Mouse (Mus musculus): ENCODE measurements around the gene Slc25a14. TPM values are rescaled to one million over a fixed set of nuclear protein-coding genes. Genes with fewer than 3 reads are reported as not detected.

Gene Slc25a14
- total RNA-seq, 2 experiments from 2014 or later = 57.2 to 57.3 TPM

- H3K4me3 ChIP-seq = no peak overlapping the region
- DNase-seq (ENCODE audit: low spot score in 2 of 2) = no peak
- TF ChIP-seq CTCF (conservative IDR thresholded peaks at IDR 0.05) = no peak
- no peak overlapping the region for H3K27ac ChIP-seq
Measured at GRCm38 (mm10) chrX:48671714-48672113, 48.5 kb downstream of the Slc25a14 start.

- no peak within 1 kb of the TSS for H3K27ac ChIP-seq
- no peak for DNase-seq (ENCODE audit: low spot score in 2 of 2)
- no peak within 1 kb of the TSS for H3K4me3 ChIP-seq
- no peak for TF ChIP-seq CTCF (conservative IDR thresholded peaks at IDR 0.05)
Measured at GRCm38 (mm10) chrX:48674171-48674570, 51.0 kb downstream of the Slc25a14 start, which contains the start of gene Gpr119. Gene Gpr119, minus strand, starts transcription at chrX:48674478.

- H3K27ac ChIP-seq = no peak overlapping the region
- H3K4me3 ChIP-seq = no peak overlapping the region
- TF ChIP-seq CTCF (conservative IDR thresholded peaks at IDR 0.05) = peak; percentile 80
- peak; percentile 18 to 25 for DNase-seq (ENCODE audit: low spot score in 2 of 2)
Measured at GRCm38 (mm10) chrX:48683451-48683850, 60.2 kb downstream of the Slc25a14 start.

GRCm38 (mm10) chrX:48683857-48684256, 60.6 kb downstream of the Slc25a14 start:
- no peak overlapping the region for H3K4me3 ChIP-seq
- no peak for DNase-seq (ENCODE audit: low spot score in 2 of 2)
- H3K27ac ChIP-seq = no peak overlapping the region
- no peak for TF ChIP-seq CTCF (conservative IDR thresholded peaks at IDR 0.05)

- no peak for TF ChIP-seq CTCF (conservative IDR thresholded peaks at IDR 0.05)
- peak overlapping the region; percentile 68; the same call in 1 of the 2 replicates for H3K27ac ChIP-seq
- no peak for DNase-seq (ENCODE audit: low spot score in 2 of 2)
- H3K4me3 ChIP-seq = peak overlapping the region; percentile 68
Measured at GRCm38 (mm10) chrX:48694460-48694859, 71.2 kb downstream of the Slc25a14 start.

GRCm38 (mm10) chrX:48694864-48695371, 71.7 kb downstream of the Slc25a14 start, which contains the start of gene Rbmx2:
Gene Rbmx2, plus strand, starts transcription at chrX:48695004.
- H3K27ac ChIP-seq = peak within 1 kb of the TSS; percentile 68; the same call in 1 of the 2 replicates

GRCm38 (mm10) chrX:48709701-48710100, 86.5 kb downstream of the Slc25a14 start:
- no peak overlapping the region for H3K4me3 ChIP-seq
- H3K27ac ChIP-seq = no peak overlapping the region
- TF ChIP-seq CTCF (conservative IDR thresholded peaks at IDR 0.05) = no peak
- no peak for DNase-seq (ENCODE audit: low spot score in 2 of 2)

More at GRCm38 (mm10) chrX:48694864-48695371, 71.7 kb downstream of the Slc25a14 start, which contains the start of gene Rbmx2:
- H3K4me3 ChIP-seq = peak within 1 kb of the TSS; percentile 68
- TF ChIP-seq CTCF (conservative IDR thresholded peaks at IDR 0.05) = no peak
- DNase-seq (ENCODE audit: low spot score in 2 of 2) = peak; percentile 89 to 90

Small RNAs within 50 kb of the gene (microRNA-seq; reads per million reads assigned to microRNA genes)
- gene Gm27828 = 0 reads per million in 2 experiments

Other genes starting within 250 kb of the Slc25a14 start
- under 1 TPM; 0.61 to 0.84 TPM for gene Elf4, start 160.3 kb upstream of the Slc25a14 start, total RNA-seq (2021)
- 10 to 100 TPM; 27.8 to 29.0 TPM for gene Aifm1, start 109.8 kb upstream of the Slc25a14 start, total RNA-seq (2021)
- gene Rab33a, start 104.1 kb upstream of the Slc25a14 start, total RNA-seq (2021) = 10 to 100 TPM; 22.1 to 24.3 TPM
- 10 to 100 TPM; 19.5 to 23.9 TPM for gene Zfp280c, start 28.9 kb upstream of the Slc25a14 start, total RNA-seq (2021)
- not detected for gene Gpr119, start 51.1 kb downstream of the Slc25a14 start, total RNA-seq (2021)
- gene Rbmx2, start 71.6 kb downstream of the Slc25a14 start, total RNA-seq (2021) = 1 to 10 TPM; 4.7 to 6.7 TPM

Data from layer of hippocampus, adult 2 months (tissue).